Mouse (Mus musculus) liver, embryonic 14.5 days (tissue): Measurements from ENCODE around the gene Dop1a. TPM values are rescaled to one million over a fixed set of nuclear protein-coding genes. Genes with fewer than 3 reads are reported as not detected.

ENCODE experiments used
- ATAC-seq: fragments of 200-750 bp; cut with Nextera tagmentation; 2 replicates; pipeline ENCODE4 v1.8.0; 2017; ENCODE audit warnings: moderate number of reproducible peaks, mild to moderate bottlenecking, moderate library complexity; ENCODE audit not compliant: insufficient read depth
- DNase-seq, 3 experiments: peaks; one replicate each; pipeline ENCODE4 v3.0.0-alpha.2; 2012 to 2013; ENCODE audit warnings: low read depth in 3 of 3, low spot score in 3 of 3
- H3K27ac ChIP-seq: fragments of 300-500 bp; sonication (generic); 2 replicates; pipeline ENCODE4 v1.5.1; 2014; ENCODE audit warnings: moderate library complexity, mild to moderate bottlenecking, control low read depth, inconsistent platforms
- H3K27me3 ChIP-seq: fragments of 300-500 bp; sonication (generic); 2 replicates; pipeline ENCODE4 v1.6.1; 2014; ENCODE audit warnings: mild to moderate bottlenecking, low read length, moderate library complexity; ENCODE audit not compliant: control insufficient read depth, insufficient read depth
- H3K36me3 ChIP-seq: fragments of 300-500 bp; sonication (generic); replicated peaks from 2 replicates; pipeline ENCODE4 v1.6.1; 2014; ENCODE audit warnings: low read depth; ENCODE audit not compliant: control insufficient read depth, insufficient read depth
- H3K4me1 ChIP-seq, 2 experiments: fragments of 200-500 bp in 1 of 2; fragments of 300-500 bp in 1 of 2; sonication (generic) in 1 of 2; replicated peaks; 2 replicates each; pipeline ENCODE4 v1.6.1; 2012 to 2014; ENCODE audit warnings: antibody characterized with exemption in 1 of 2, inconsistent platforms in 1 of 2, low read length in 1 of 2; ENCODE audit not compliant: control insufficient read depth in 2 of 2, insufficient read depth in 2 of 2
- H3K4me2 ChIP-seq: fragments of 300-500 bp; sonication (generic); 2 replicates; pipeline ENCODE4 v1.6.1; 2014; ENCODE audit warnings: low read depth, mild to moderate bottlenecking, control low read depth, moderate library complexity
- H3K4me3 ChIP-seq, 2 experiments: fragments of 200-500 bp in 1 of 2; fragments of 300-500 bp in 1 of 2; sonication (generic) in 1 of 2; 2 replicates each; pipeline ENCODE4 v1.5.1; 2012 to 2014; ENCODE audit warnings: low read depth in 2 of 2, low read length in 2 of 2, mild to moderate bottlenecking in 2 of 2, control low read depth in 1 of 2, inconsistent platforms in 1 of 2, moderate library complexity in 1 of 2; ENCODE audit not compliant: insufficient read depth in 1 of 2
- H3K9ac ChIP-seq: fragments of 300-500 bp; sonication (generic); replicated peaks from 2 replicates; pipeline ENCODE4 v1.6.1; 2014; ENCODE audit warnings: mild to moderate bottlenecking, control low read depth, moderate library complexity
- H3K9me3 ChIP-seq: fragments of 300-500 bp; sonication (generic); 2 replicates; pipeline ENCODE4 v1.6.1; 2016; ENCODE audit warnings: low read length, mixed read lengths; ENCODE audit not compliant: control insufficient read depth
- CTCF ChIP-seq: IDR thresholded peaks from 2 replicates; pipeline ENCODE4 v1.5.1; 2016; ENCODE audit warnings: antibody characterized with exemption, low read depth, control low read depth
- EP300 ChIP-seq: IDR thresholded peaks from 2 replicates; pipeline ENCODE4 v1.6.1; 2016; ENCODE audit warnings: antibody characterized with exemption, low read depth
- WGBS: fragments of 180-500 bp; shearing (Covaris S2); extraction: QIAGEN DNeasy Blood & Tissue Kit; methylation state at CpG from one replicate; pipeline ENCODE4 v1.1.7; 2014; ENCODE audit not compliant: insufficient replicate concordance; 5-methylcytosine and 5-hydroxymethylcytosine counted together
- polyA plus RNA-seq, 2 experiments: library from polyadenylated mRNA; depleted of rRNA in 1 of 2; stranded (reverse) in 1 of 2; unstranded in 1 of 2; fragments of >200 nt; fragmentation: Nextera tagmentation in 1 of 2; extraction: Ambion mirVana in 1 of 2; gene quantifications; 2 replicates each; pipeline versions ENCODE4 v1.2.1 to v1.2.3; 2012 to 2014

Dop1a gene
- polyA plus RNA-seq, 2 experiments: 3.1 to 4.6 TPM

- H3K9ac ChIP-seq: no peak overlapping the region
- peaks cover 3 to 12% of the 10 kb centered on the region in 2 experiments for H3K4me1 ChIP-seq
- peak overlapping the region; percentile 79 to 82 for H3K4me3 ChIP-seq
- no peak for ATAC-seq
- H3K4me2 ChIP-seq: peak overlapping the region; percentile 85
- peak; percentile 59 to 71 (median 66) for DNase-seq
- no peaks in the 10 kb centered on the region for H3K9me3 ChIP-seq
- no peaks in the 10 kb centered on the region for H3K27me3 ChIP-seq
- TF ChIP-seq CTCF (peak; percentile 92), EP300 (no peak)
- no peak overlapping the region for H3K27ac ChIP-seq
- no peaks in the 10 kb centered on the region for H3K36me3 ChIP-seq
- WGBS: 4% methylated on average over 13 of the region's 13 CpGs
Measured at GRCm38 (mm10) chr9:86572636-86573291, 105.8 kb downstream of the Dop1a start.

- no peak overlapping the region for H3K27ac ChIP-seq
- no peak overlapping the region for H3K9ac ChIP-seq
- H3K4me2 ChIP-seq: no peak overlapping the region
- no peak for TF ChIP-seq EP300
- TF ChIP-seq CTCF: no peak
- H3K27me3 ChIP-seq: no peaks in the 10 kb centered on the region
- H3K4me3 ChIP-seq: no peak overlapping the region
- no peaks in the 10 kb centered on the region for H3K36me3 ChIP-seq
- no peaks in the 10 kb centered on the region for H3K9me3 ChIP-seq
- H3K4me1 ChIP-seq: peaks cover 3 to 12% of the 10 kb centered on the region in 2 experiments
- no peak for DNase-seq
- WGBS: 43% methylated on average over 20 of the region's 20 CpGs
- no peak for ATAC-seq
Measured at GRCm38 (mm10) chr9:86573616-86574303, 106.8 kb downstream of the Dop1a start.

GRCm38 (mm10) chr9:86575178-86575577, 108.2 kb downstream of the Dop1a start:
- no peaks in the 10 kb centered on the region for H3K9me3 ChIP-seq
- no peak overlapping the region for H3K27ac ChIP-seq
- 72% methylated on average over 6 of the region's 6 CpGs for WGBS
- ATAC-seq (no peak), DNase-seq (no peak)
- no peak overlapping the region for H3K4me2 ChIP-seq
- no peaks in the 10 kb centered on the region for H3K36me3 ChIP-seq
- no peak overlapping the region for H3K9ac ChIP-seq
- TF ChIP-seq CTCF (no peak), EP300 (no peak)
- H3K4me1 ChIP-seq: peaks cover 3 to 14% of the 10 kb centered on the region in 2 experiments
- no peak overlapping the region for H3K4me3 ChIP-seq
- no peaks in the 10 kb centered on the region for H3K27me3 ChIP-seq

- DNase-seq (no peak), ATAC-seq (0 out of 2 replicates have a peak, but pooled peaks have one; percentile 24)
- Histone ChIP-seq H3K27me3 (no peaks in the 10 kb centered on the region), H3K4me1 (peaks cover 0 to 5% of the 10 kb centered on the region in 2 experiments; a peak in 2 of 4 replicates), H3K9ac (no peak overlapping the region), H3K4me3 (no peak overlapping the region), H3K4me2 (peak overlapping the region; percentile 6; the same call in 1 of the 2 replicates), H3K27ac (no peak overlapping the region), H3K9me3 (no peaks in the 10 kb centered on the region), H3K36me3 (no peaks in the 10 kb centered on the region)
- TF ChIP-seq CTCF (no peak), EP300 (no peak)
- WGBS: 10% methylated on average over 10 of the region's 10 CpGs
Measured at GRCm38 (mm10) chr9:86579657-86580056, 112.7 kb downstream of the Dop1a start.

- ATAC-seq: peak; percentile 44
- H3K4me2 ChIP-seq: no peak overlapping the region
- no peak overlapping the region for H3K9ac ChIP-seq
- peaks cover 0 to 5% of the 10 kb centered on the region in 2 experiments; a peak in 2 of 4 replicates for H3K4me1 ChIP-seq
- no peaks in the 10 kb centered on the region for H3K9me3 ChIP-seq
- DNase-seq: peak in 1 of 3 experiments; percentile 45
- no peak overlapping the region for H3K27ac ChIP-seq
- no peaks in the 10 kb centered on the region for H3K36me3 ChIP-seq
- H3K27me3 ChIP-seq: no peaks in the 10 kb centered on the region
- TF ChIP-seq EP300: no peak
- peak; percentile 90 for TF ChIP-seq CTCF
- 38% methylated on average over 3 of the region's 3 CpGs for WGBS
- H3K4me3 ChIP-seq: no peak overlapping the region
Measured at GRCm38 (mm10) chr9:86583740-86584139, 116.8 kb downstream of the Dop1a start.
